Mouse (Mus musculus): ENCODE data around the gene Serpina11. TPM values are rescaled to one million over a fixed set of nuclear protein-coding genes. Genes with fewer than 3 reads are reported as not detected.

Serpina11 gene
- 0.32 and 0.67 TPM in 2 replicates for polyA plus RNA-seq (2015; fragmentation: Nextera tagmentation; extraction: Ambion mirVana)

DNA sequence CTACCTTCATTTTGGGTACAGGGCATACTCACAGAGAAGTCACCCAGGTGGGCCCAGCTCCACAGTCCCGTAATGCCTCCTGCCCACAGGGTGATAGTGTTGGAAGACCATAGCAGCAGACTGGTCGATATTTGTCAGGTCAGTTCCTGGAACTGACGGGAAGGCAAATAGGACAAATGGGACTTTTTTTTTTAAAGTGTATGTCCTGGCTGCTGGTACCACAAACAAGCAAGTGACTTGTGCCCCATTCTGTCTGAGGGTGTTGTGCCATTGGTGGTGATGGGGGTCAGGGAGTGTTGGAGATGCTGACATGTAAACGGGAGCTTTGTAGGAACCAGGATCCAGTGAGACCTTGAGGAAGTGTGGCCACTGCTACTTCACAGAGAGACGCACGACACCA is at the start of gene Serpina11:
TSS of gene Serpina11 (minus strand) at position 101 of the 400 bp plus-strand sequence.
- ATAC-seq (ENCODE audit: low FRiP score, low TSS enrichment) = no peak
- H3K36me3 ChIP-seq (ENCODE audit: control insufficient read depth, insufficient read depth, low read length) = no peaks in the 10 kb centered on the region
- no peak within 1 kb of the TSS for H3K27ac ChIP-seq (replicated peaks)
- DNase-seq (ENCODE audit: low spot score) = no peak
- no peak within 1 kb of the TSS for H3K4me3 ChIP-seq (ENCODE audit: low read depth, low read length)
- no peak within 1 kb of the TSS for H3K4me2 ChIP-seq (replicated peaks; ENCODE audit: low read depth)
- no peaks in the 10 kb centered on the region for H3K27me3 ChIP-seq (ENCODE audit: control insufficient read depth, insufficient read depth, low read length)
- 80% methylated on average over 6 of the region's 6 CpGs for WGBS
- H3K4me1 ChIP-seq (replicated peaks; ENCODE audit: control insufficient read depth, insufficient read depth) = no peaks in the 10 kb centered on the region
- H3K9me3 ChIP-seq (ENCODE audit: control insufficient read depth, low read length) = no peaks in the 10 kb centered on the region
- no peak within 1 kb of the TSS for H3K9ac ChIP-seq (ENCODE audit: low read length)
- no peak for TF ChIP-seq CTCF (IDR thresholded peaks at IDR 0.05; ENCODE audit: low read depth)
- no peak for TF ChIP-seq EP300 (optimal IDR thresholded peaks at IDR 0.05)

DNA sequence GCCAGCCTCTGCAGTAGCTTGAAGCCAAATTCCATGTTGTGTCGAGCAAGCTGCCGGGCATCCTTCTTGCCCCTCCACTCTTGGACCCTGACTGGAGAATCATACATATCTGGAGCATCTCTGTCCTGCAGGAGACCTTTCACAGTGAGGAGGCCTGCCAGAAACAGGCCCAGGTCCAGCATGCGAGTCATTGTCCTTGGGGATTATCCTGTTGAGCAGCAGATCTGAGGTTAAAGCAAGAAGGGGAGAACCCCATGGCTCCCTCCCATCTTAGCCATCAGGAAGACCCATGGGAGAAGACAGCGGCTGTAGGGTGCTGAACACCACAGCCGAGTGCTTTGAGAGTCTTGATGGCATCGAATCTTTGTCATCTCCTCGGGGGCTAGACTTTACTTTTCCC is 48.4 kb upstream of the Serpina11 start:
- ATAC-seq (ENCODE audit: low FRiP score, low TSS enrichment) = no peak
- 86% methylated on average over 7 of the region's 7 CpGs for WGBS
- TF ChIP-seq CTCF (IDR thresholded peaks at IDR 0.05; ENCODE audit: low read depth) (no peak), EP300 (optimal IDR thresholded peaks at IDR 0.05) (no peak)

DNA sequence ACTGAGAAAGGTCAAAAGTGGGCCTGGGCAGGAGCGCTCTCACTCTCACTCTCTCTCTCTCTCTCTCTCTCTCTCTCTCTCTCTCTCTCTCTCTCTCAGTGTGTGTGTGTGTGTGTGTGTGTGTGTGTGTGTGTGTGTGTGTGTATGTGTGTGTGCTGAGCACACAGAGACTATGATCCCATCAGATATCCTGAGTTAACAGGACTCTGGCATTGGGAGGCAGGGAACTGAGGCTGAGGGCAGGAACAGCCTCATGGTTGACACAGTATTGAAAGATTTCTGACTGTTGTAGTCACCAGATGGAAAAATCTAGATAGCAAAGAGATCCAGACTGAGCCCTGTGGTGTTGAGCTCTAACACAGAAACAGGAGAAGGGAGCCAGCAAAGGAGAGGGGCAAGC is 44.0 kb upstream of the Serpina11 start:
- 90% methylated on average over 1 of the region's 1 CpGs for WGBS
- no peak overlapping the region for H3K9ac ChIP-seq (ENCODE audit: low read length)
- no peaks in the 10 kb centered on the region for H3K36me3 ChIP-seq (ENCODE audit: control insufficient read depth, insufficient read depth, low read length)
- no peaks in the 10 kb centered on the region for H3K9me3 ChIP-seq (ENCODE audit: control insufficient read depth, low read length)
- no peak for DNase-seq (ENCODE audit: low spot score)
- no peak overlapping the region for H3K4me2 ChIP-seq (replicated peaks; ENCODE audit: low read depth)
- H3K4me3 ChIP-seq (ENCODE audit: low read depth, low read length) = no peak overlapping the region
- no peak for ATAC-seq (ENCODE audit: low FRiP score, low TSS enrichment)
- no peak overlapping the region for H3K27ac ChIP-seq (replicated peaks)
- TF ChIP-seq EP300 (optimal IDR thresholded peaks at IDR 0.05) = no peak
- H3K4me1 ChIP-seq (replicated peaks; ENCODE audit: control insufficient read depth, insufficient read depth) = no peaks in the 10 kb centered on the region
- H3K27me3 ChIP-seq (ENCODE audit: control insufficient read depth, insufficient read depth, low read length) = no peaks in the 10 kb centered on the region

More for the DNA sequence above, 48.4 kb upstream of the Serpina11 start:
- H3K4me2 ChIP-seq (replicated peaks; ENCODE audit: low read depth) = no peak overlapping the region
- H3K27me3 ChIP-seq (ENCODE audit: control insufficient read depth, insufficient read depth, low read length) = no peaks in the 10 kb centered on the region
- no peak overlapping the region for H3K9ac ChIP-seq (ENCODE audit: low read length)
- no peak for DNase-seq (ENCODE audit: low spot score)
- no peaks in the 10 kb centered on the region for H3K36me3 ChIP-seq (ENCODE audit: control insufficient read depth, insufficient read depth, low read length)
- H3K4me3 ChIP-seq (ENCODE audit: low read depth, low read length) = no peak overlapping the region
- no peaks in the 10 kb centered on the region for H3K4me1 ChIP-seq (replicated peaks; ENCODE audit: control insufficient read depth, insufficient read depth)
- no peak overlapping the region for H3K27ac ChIP-seq (replicated peaks)
- no peaks in the 10 kb centered on the region for H3K9me3 ChIP-seq (ENCODE audit: control insufficient read depth, low read length)

DNA sequence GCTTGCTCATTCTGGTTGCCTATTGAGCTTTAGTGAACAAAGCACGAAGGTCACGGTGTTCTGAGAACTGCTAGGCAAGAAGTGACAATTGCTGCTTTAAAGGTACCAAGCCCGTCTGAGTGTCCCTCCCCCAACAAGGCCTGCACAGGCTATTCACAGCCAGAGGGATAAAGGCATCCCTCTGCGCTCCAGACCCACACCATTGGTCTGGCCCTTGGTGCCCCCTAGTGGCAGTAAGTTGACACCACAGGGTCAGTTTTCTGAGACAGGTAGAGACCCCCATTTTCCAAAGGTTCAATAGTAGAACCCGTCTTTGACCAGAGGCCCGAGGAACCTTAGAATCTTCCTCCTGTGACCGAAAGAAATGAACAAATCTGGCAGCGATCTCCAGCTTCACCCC is 40.2 kb upstream of the Serpina11 start:
- Histone ChIP-seq H3K4me2 (replicated peaks; ENCODE audit: low read depth) (no peak overlapping the region), H3K4me1 (replicated peaks; ENCODE audit: control insufficient read depth, insufficient read depth) (no peaks in the 10 kb centered on the region), H3K27ac (replicated peaks) (no peak overlapping the region), H3K4me3 (ENCODE audit: low read depth, low read length) (no peak overlapping the region), H3K27me3 (ENCODE audit: control insufficient read depth, insufficient read depth, low read length) (no peaks in the 10 kb centered on the region), H3K9ac (ENCODE audit: low read length) (no peak overlapping the region), H3K9me3 (ENCODE audit: control insufficient read depth, low read length) (no peaks in the 10 kb centered on the region), H3K36me3 (ENCODE audit: control insufficient read depth, insufficient read depth, low read length) (no peaks in the 10 kb centered on the region)
- TF ChIP-seq EP300 (optimal IDR thresholded peaks at IDR 0.05) (no peak), CTCF (IDR thresholded peaks at IDR 0.05; ENCODE audit: low read depth) (peak; percentile 76)
- ATAC-seq (ENCODE audit: low FRiP score, low TSS enrichment) (peak; percentile 58; the same call in 1 of the 2 replicates), DNase-seq (ENCODE audit: low spot score) (peak; percentile 24)
- WGBS = 40% methylated on average over 8 of the region's 8 CpGs

DNA sequence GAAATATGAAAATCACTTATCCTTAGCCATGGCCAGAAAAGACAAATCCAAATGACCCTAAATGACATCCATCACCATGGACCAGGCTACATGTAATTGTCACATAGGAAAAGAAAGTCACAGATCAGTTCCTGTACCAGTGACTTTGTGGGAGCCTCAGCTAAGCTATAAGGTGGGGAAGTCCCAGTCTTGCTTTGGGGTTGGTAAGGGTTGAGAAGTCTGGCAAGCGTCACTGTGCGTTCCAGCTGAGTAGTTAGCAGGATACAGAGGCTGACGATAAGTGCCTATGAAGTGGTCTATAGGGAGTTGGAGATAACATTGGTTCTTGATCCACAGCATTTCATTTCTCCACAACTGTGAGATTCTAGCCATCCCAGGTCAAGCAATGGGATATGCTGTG is 25.5 kb upstream of the Serpina11 start:
- H3K4me2 ChIP-seq (replicated peaks; ENCODE audit: low read depth) = no peak overlapping the region
- H3K27ac ChIP-seq (replicated peaks) = no peak overlapping the region
- no peaks in the 10 kb centered on the region for H3K36me3 ChIP-seq (ENCODE audit: control insufficient read depth, insufficient read depth, low read length)
- no peak for DNase-seq (ENCODE audit: low spot score)
- 81% methylated on average over 3 of the region's 3 CpGs for WGBS
- no peak overlapping the region for H3K4me3 ChIP-seq (ENCODE audit: low read depth, low read length)
- no peak for ATAC-seq (ENCODE audit: low FRiP score, low TSS enrichment)
- no peaks in the 10 kb centered on the region for H3K27me3 ChIP-seq (ENCODE audit: control insufficient read depth, insufficient read depth, low read length)
- no peaks in the 10 kb centered on the region for H3K9me3 ChIP-seq (ENCODE audit: control insufficient read depth, low read length)
- TF ChIP-seq EP300 (optimal IDR thresholded peaks at IDR 0.05) (no peak), CTCF (IDR thresholded peaks at IDR 0.05; ENCODE audit: low read depth) (no peak)
- H3K4me1 ChIP-seq (replicated peaks; ENCODE audit: control insufficient read depth, insufficient read depth) = no peaks in the 10 kb centered on the region; the same call in 1 of the 2 replicates
- no peak overlapping the region for H3K9ac ChIP-seq (ENCODE audit: low read length)

DNA sequence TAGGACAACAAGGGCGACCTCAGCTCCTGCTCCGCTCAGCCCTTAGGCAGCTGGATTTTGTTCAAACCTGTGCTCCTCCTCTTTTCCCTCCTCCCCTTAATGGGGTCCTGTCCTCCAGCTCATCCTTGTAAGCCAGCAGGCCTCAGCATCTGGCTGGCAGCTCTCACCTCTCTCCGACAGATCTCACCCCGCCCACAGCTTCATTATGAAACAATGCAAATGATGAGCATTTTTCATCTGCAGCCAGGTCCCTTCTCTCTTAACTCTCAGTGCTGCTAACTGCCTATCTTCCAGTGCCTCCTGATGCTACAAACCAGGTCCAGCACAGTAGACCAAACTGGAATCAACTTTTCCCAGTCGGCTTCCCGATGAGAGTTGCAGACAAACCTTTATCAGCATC is 23.9 kb upstream of the Serpina11 start, which contains the start of gene Serpina9:
TSS of gene Serpina9 (minus strand) at position 136 of the 400 bp plus-strand sequence.
- TF ChIP-seq CTCF (IDR thresholded peaks at IDR 0.05; ENCODE audit: low read depth) (no peak), EP300 (optimal IDR thresholded peaks at IDR 0.05) (no peak)
- Histone ChIP-seq H3K27me3 (ENCODE audit: control insufficient read depth, insufficient read depth, low read length) (no peaks in the 10 kb centered on the region), H3K4me3 (ENCODE audit: low read depth, low read length) (no peak within 1 kb of the TSS), H3K27ac (replicated peaks) (no peak within 1 kb of the TSS), H3K9ac (ENCODE audit: low read length) (no peak within 1 kb of the TSS), H3K4me2 (replicated peaks; ENCODE audit: low read depth) (no peak within 1 kb of the TSS), H3K9me3 (ENCODE audit: control insufficient read depth, low read length) (no peaks in the 10 kb centered on the region), H3K4me1 (replicated peaks; ENCODE audit: control insufficient read depth, insufficient read depth) (no peaks in the 10 kb centered on the region; the same call in 1 of the 2 replicates), H3K36me3 (ENCODE audit: control insufficient read depth, insufficient read depth, low read length) (no peaks in the 10 kb centered on the region)
- no peak for DNase-seq (ENCODE audit: low spot score)
- no peak for ATAC-seq (ENCODE audit: low FRiP score, low TSS enrichment)
- WGBS = 81% methylated on average over 6 of the region's 6 CpGs

All from stomach, postnatal 0 days (tissue).